Mouse (Mus musculus): ENCODE results near the gene Dusp6.

GRCm38 (mm10) chr10:99266025-99266424, 3.0 kb downstream of the Dusp6 start:
- TF ChIP-seq CTCF (IDR thresholded peaks at IDR 0.05; ENCODE audit: insufficient read depth, low read depth, low read length) (no peak), POLR2A (IDR thresholded peaks at IDR 0.05; ENCODE audit: insufficient read depth, low read depth, low read length) (no peak)

Measured in olfactory bulb, adult 2 months (tissue).